Mouse (Mus musculus) hindbrain, postnatal 0 days (tissue): Measurements from ENCODE around the gene Tspan31. TPM values are rescaled to one million over a fixed set of nuclear protein-coding genes. Genes with fewer than 3 reads are reported as not detected.

ENCODE experiments used
- ATAC-seq: fragments of 200-750 bp; cut with Nextera tagmentation; 2 replicates; pipeline ENCODE4 v1.8.0; 2017; ENCODE audit warnings: mild to moderate bottlenecking, moderate TSS enrichment, moderate library complexity
- DNase-seq: peaks from one replicate; pipeline ENCODE4 v3.0.0-alpha.2; 2015; ENCODE audit warnings: low spot score
- H3K27ac ChIP-seq: fragments of 300-500 bp; sonication (generic); 2 replicates; pipeline ENCODE4 v1.5.1; 2014; ENCODE audit warnings: mild to moderate bottlenecking
- H3K27me3 ChIP-seq: fragments of 300-500 bp; sonication (generic); 2 replicates; pipeline ENCODE4 v1.6.1; 2014; ENCODE audit warnings: low read length, mixed read lengths; ENCODE audit not compliant: insufficient read depth
- H3K36me3 ChIP-seq: fragments of 300-500 bp; sonication (generic); 2 replicates; pipeline ENCODE4 v1.6.1; 2014; ENCODE audit warnings: low read length, mixed read lengths; ENCODE audit not compliant: insufficient read depth
- H3K4me1 ChIP-seq: fragments of 300-500 bp; sonication (generic); 2 replicates; pipeline ENCODE4 v1.6.1; 2014; ENCODE audit warnings: antibody characterized with exemption, low read length, mixed read lengths; ENCODE audit not compliant: insufficient read depth
- H3K4me2 ChIP-seq: fragments of 300-500 bp; sonication (generic); 2 replicates; pipeline ENCODE4 v1.6.1; 2014; ENCODE audit warnings: low read depth, mild to moderate bottlenecking, low read length, moderate library complexity, mixed read lengths
- H3K4me3 ChIP-seq: fragments of 300-500 bp; sonication (generic); 2 replicates; pipeline ENCODE4 v1.5.1; 2014; ENCODE audit warnings: low read length
- H3K9ac ChIP-seq: fragments of 300-500 bp; sonication (generic); replicated peaks from 2 replicates; pipeline ENCODE4 v1.6.1; 2014; ENCODE audit warnings: mild to moderate bottlenecking, low read length, moderate library complexity, mixed read lengths
- H3K9me3 ChIP-seq: fragments of 300-500 bp; sonication (generic); 2 replicates; pipeline ENCODE4 v1.6.1; 2016; ENCODE audit warnings: low read length, mixed read lengths
- CTCF ChIP-seq: IDR thresholded peaks from 2 replicates; pipeline ENCODE4 v1.5.1; 2016; ENCODE audit warnings: antibody characterized with exemption, control low read depth, low read depth
- WGBS: fragments of 180-500 bp; shearing (Covaris S2); extraction: QIAGEN DNeasy Blood & Tissue Kit; methylation state at CpG from one replicate; pipeline ENCODE4 v1.1.7; 2014; 5-methylcytosine and 5-hydroxymethylcytosine counted together
- polyA plus RNA-seq: library from polyadenylated mRNA; unstranded; fragments of >200 nt; fragmentation: Nextera tagmentation; extraction: Ambion mirVana; gene quantifications from 2 replicates; pipeline ENCODE4 v1.2.1, GENCODE M21; 2015
- total RNA-seq: library from RNA; depleted of rRNA; stranded (reverse); fragments of >200 nt; gene quantifications from 2 replicates; pipeline ENCODE4 v1.2.3, GENCODE M21; 2014; rRNA removed

Gene Tspan31
- total and polyA plus RNA-seq, 2 experiments from 2014 or later: 105 to 129 TPM

DNA sequence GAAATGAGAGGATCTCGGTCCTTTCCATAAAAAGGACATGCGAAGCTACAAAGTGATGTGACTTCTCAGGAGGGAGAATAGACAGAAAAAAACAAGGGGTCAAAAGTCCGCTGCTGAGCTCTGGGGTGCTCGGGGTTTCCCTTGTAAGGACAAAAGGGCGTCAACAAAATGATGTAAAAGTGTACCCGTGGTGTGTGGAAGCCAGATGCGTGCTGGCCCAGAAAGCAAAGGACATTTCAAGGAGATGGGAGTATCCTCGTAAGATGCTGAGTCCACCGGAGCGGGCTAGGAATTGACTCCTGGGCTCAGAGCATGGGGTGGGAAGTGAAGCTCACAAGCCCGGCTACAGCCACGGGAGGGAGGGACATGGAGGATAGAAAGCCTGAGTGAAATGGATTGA, 32.4 kb downstream of the Tspan31 start:
- H3K27me3 ChIP-seq: no peaks in the 10 kb centered on the region
- H3K9me3 ChIP-seq: no peaks in the 10 kb centered on the region
- 70% methylated on average over 12 of the region's 12 CpGs for WGBS
- no peak overlapping the region for H3K9ac ChIP-seq
- H3K27ac ChIP-seq: no peak overlapping the region
- DNase-seq: no peak
- TF ChIP-seq CTCF: no peak
- H3K4me1 ChIP-seq: no peaks in the 10 kb centered on the region
- no peaks in the 10 kb centered on the region for H3K36me3 ChIP-seq
- no peak overlapping the region for H3K4me3 ChIP-seq
- H3K4me2 ChIP-seq: no peak overlapping the region
- no peak for ATAC-seq

DNA sequence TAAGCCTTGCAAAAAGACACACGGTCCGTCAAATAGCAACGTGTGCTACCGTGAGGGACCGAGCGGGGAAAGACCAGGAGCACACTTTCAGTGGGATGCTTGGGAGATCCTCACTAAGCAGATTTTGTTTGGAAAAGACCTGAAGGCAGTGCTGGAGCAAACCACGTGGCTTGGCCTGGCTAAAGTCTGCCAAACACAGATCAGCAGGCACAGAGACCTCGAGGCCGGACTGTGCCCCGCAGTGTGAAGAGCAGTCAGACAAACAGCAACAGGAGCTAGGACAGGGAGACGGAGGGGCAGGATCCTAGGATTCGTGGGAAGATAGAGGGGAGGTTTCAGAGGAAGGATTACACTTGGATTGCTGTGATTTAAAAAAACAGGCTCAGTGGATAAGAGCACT, 33.8 kb downstream of the Tspan31 start:
- no peak overlapping the region for H3K4me3 ChIP-seq
- DNase-seq (no peak), ATAC-seq (no peak)
- H3K9me3 ChIP-seq: no peaks in the 10 kb centered on the region
- 81% methylated on average over 12 of the region's 12 CpGs for WGBS
- H3K27ac ChIP-seq: no peak overlapping the region
- no peak for TF ChIP-seq CTCF
- H3K9ac ChIP-seq: no peak overlapping the region
- no peaks in the 10 kb centered on the region for H3K4me1 ChIP-seq
- no peaks in the 10 kb centered on the region for H3K27me3 ChIP-seq
- no peaks in the 10 kb centered on the region for H3K36me3 ChIP-seq
- H3K4me2 ChIP-seq: no peak overlapping the region

DNA sequence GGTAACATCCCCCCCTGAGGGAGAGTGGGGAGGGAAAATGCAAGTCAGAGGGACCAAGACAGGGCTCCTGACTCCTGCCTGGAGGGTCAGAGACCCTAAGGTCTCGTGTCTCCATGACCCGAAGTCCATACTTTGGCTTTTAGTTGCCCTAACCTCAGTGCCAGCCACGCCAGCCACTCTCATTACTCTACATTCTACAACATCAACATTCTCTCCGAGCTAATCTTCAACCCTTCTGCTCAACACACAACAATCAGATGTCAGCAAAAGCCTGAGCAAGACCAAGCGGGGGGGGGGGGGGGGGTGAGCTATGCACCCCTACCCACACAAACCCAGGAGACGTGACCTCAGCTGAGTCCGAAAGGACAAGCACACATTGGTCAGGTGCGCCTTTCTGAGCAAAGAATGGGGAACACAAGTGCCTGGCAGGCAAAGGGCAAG, 36.7 kb downstream of the Tspan31 start:
- no peak for TF ChIP-seq CTCF
- H3K4me1 ChIP-seq: no peaks in the 10 kb centered on the region
- no peaks in the 10 kb centered on the region for H3K27me3 ChIP-seq
- no peak for DNase-seq
- 90% methylated on average over 8 of the region's 8 CpGs for WGBS
- H3K4me2 ChIP-seq: no peak overlapping the region
- H3K4me3 ChIP-seq: no peak overlapping the region
- H3K27ac ChIP-seq: no peak overlapping the region
- peaks cover 2% of the 10 kb centered on the region; the same call in 1 of the 2 replicates for H3K36me3 ChIP-seq
- no peak overlapping the region for H3K9ac ChIP-seq
- no peaks in the 10 kb centered on the region for H3K9me3 ChIP-seq
- ATAC-seq: no peak

DNA sequence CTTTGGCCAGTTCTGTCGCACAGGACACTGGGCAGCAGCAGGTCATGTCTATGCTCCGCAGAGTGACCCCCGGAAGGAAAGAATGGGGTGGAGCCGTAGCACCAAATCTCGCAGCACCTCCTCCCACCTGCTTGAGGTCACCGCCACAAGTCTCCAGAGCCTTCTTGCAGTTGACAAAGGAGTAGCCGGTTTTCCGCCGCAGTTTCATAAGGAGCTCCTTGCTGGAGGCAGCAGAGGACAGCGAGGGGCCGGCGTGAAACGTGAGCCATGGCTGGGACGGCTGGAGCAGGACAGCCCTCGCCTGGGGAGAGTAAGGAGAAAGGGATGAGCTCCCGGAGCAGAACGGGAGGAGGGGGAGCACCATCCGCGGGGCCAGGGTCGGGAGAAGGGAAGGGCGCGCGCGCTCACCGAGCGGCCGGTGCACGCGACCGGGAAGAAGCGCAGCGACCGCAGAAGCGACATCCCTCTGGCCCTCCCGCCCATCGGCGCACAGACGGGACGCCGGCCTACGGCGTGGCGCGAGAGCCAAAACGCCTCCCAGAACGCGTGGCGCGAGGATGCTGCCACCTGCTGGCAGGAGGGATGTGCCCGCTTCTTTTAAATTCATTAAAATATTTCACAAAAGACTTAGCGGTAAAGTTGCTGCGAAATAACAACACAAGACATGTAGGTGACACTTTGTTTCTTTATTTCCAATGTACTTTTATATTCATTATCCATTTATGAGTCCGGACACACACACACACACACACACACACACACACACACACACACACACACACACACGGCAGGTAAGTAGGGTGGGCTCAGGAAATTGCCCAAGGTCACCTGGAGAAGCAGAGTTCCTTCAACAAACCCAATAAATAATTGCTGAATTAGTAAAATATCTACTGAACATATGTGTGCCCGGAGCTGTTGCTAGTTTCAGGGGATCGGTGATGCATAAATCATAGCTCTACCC, 39.4 kb downstream of the Tspan31 start, which contains the start of gene Tsfm:
Tsfm (minus strand) TSS at position 505 of the 961 bp plus-strand sequence.
- DNase-seq (peak; percentile 97), ATAC-seq (peak; percentile 91)
- Histone ChIP-seq H3K27ac (peak within 1 kb of the TSS; percentile 80), H3K4me1 (no peaks in the 10 kb centered on the region), H3K4me3 (peak within 1 kb of the TSS; percentile 89), H3K4me2 (peak within 1 kb of the TSS; percentile 96), H3K9me3 (no peaks in the 10 kb centered on the region), H3K36me3 (peaks cover 15% of the 10 kb centered on the region; the same call in 1 of the 2 replicates), H3K9ac (peak within 1 kb of the TSS; percentile 90), H3K27me3 (no peaks in the 10 kb centered on the region)
- TF ChIP-seq CTCF: peak; percentile 93
- 5% methylated on average over 56 of the region's 56 CpGs for WGBS

DNA sequence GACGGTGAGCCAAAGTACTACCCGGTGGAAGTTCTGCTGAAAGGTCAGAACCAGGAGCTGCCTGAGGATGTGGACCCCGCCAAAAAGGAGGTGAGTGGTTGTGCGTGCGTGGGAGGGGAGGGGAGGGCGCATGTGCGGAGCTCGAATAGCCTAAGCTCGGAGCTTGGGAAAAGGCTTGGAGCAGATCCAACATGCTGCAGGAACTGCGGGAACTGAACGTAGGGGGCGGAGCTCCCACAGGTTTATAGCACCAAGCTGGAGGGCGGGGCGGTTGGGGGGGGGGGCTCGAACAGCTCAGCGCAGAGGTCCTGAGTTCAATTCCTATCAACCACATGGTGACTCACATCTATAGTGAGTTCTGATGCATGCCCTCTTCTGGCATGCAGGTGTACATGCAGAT, 51.6 kb downstream of the Tspan31 start:
- no peaks in the 10 kb centered on the region for H3K27me3 ChIP-seq
- H3K4me2 ChIP-seq: no peak overlapping the region
- H3K36me3 ChIP-seq: peaks cover 10% of the 10 kb centered on the region; the same call in 1 of the 2 replicates
- no peak overlapping the region for H3K27ac ChIP-seq
- no peak overlapping the region for H3K9ac ChIP-seq
- H3K4me1 ChIP-seq: no peaks in the 10 kb centered on the region
- WGBS: 67% methylated on average over 16 of the region's 16 CpGs
- DNase-seq: no peak
- H3K9me3 ChIP-seq: no peaks in the 10 kb centered on the region
- no peak for ATAC-seq
- TF ChIP-seq CTCF: no peak
- no peak overlapping the region for H3K4me3 ChIP-seq

Other genes starting within 250 kb of the Tspan31 start
- 12.5 and 14.3 TPM in 2 replicates for gene Atp23, start 168.9 kb downstream of the Tspan31 start, total RNA-seq
- 19.1 and 20.2 TPM in 2 replicates for gene Atp23, start 168.9 kb downstream of the Tspan31 start, polyA plus RNA-seq
- 64.5 and 64.7 TPM in 2 replicates for gene Ctdsp2, start 91.5 kb downstream of the Tspan31 start, total RNA-seq
- 15.0 and 16.7 TPM in 2 replicates for gene Ctdsp2, start 91.5 kb downstream of the Tspan31 start, polyA plus RNA-seq
- 0.52 and 1.3 TPM in 2 replicates for gene Avil, start 69.6 kb downstream of the Tspan31 start, total RNA-seq
- 0.98 and 1.4 TPM in 2 replicates for gene Avil, start 69.6 kb downstream of the Tspan31 start, polyA plus RNA-seq
- 31.4 and 49.0 TPM in 2 replicates for gene Tsfm, start 39.4 kb downstream of the Tspan31 start, total RNA-seq
- gene Tsfm, start 39.4 kb downstream of the Tspan31 start, polyA plus RNA-seq: 62.4 and 62.7 TPM in 2 replicates
- 9.3 and 10.0 TPM in 2 replicates for gene Mettl1, start 28.9 kb downstream of the Tspan31 start, total RNA-seq
- 23.8 and 23.9 TPM in 2 replicates for gene Mettl1, start 28.9 kb downstream of the Tspan31 start, polyA plus RNA-seq
- 0.31 TPM in 1 of 2 replicates, not detected in the other for gene Eef1akmt3, start 28.8 kb downstream of the Tspan31 start, total RNA-seq
- 0.19 TPM in 2 replicates for gene Eef1akmt3, start 28.8 kb downstream of the Tspan31 start, polyA plus RNA-seq
- gene Cyp27b1, start 22.0 kb downstream of the Tspan31 start, total RNA-seq: 0.26 and 0.58 TPM in 2 replicates
- not detected in 2 replicates for gene Cyp27b1, start 22.0 kb downstream of the Tspan31 start, polyA plus RNA-seq
- 78.3 and 80.1 TPM in 2 replicates for gene March9, start 10.1 kb downstream of the Tspan31 start, total RNA-seq
- gene March9, start 10.1 kb downstream of the Tspan31 start, polyA plus RNA-seq: 6.7 and 7.0 TPM in 2 replicates
- gene Cdk4, start 6.7 kb downstream of the Tspan31 start, total RNA-seq: 483 and 524 TPM in 2 replicates
- 519 and 563 TPM in 2 replicates for gene Cdk4, start 6.7 kb downstream of the Tspan31 start, polyA plus RNA-seq
- 229 and 238 TPM in 2 replicates for gene Agap2, start 5.0 kb upstream of the Tspan31 start, total RNA-seq
- gene Agap2, start 5.0 kb upstream of the Tspan31 start, polyA plus RNA-seq: 4.1 and 4.9 TPM in 2 replicates
- 118 and 119 TPM in 2 replicates for gene Os9, start 50.9 kb upstream of the Tspan31 start, total RNA-seq
- gene Os9, start 50.9 kb upstream of the Tspan31 start, polyA plus RNA-seq: 128 and 129 TPM in 2 replicates
- gene B4galnt1, start 95.0 kb upstream of the Tspan31 start, total RNA-seq: 111 and 112 TPM in 2 replicates
- 56.7 and 65.3 TPM in 2 replicates for gene B4galnt1, start 95.0 kb upstream of the Tspan31 start, polyA plus RNA-seq
- 0.31 TPM in 1 of 2 replicates, not detected in the other for gene Slc26a10, start 110.4 kb upstream of the Tspan31 start, total RNA-seq
- 0.79 and 1.1 TPM in 2 replicates for gene Slc26a10, start 110.4 kb upstream of the Tspan31 start, polyA plus RNA-seq
- gene Arhgef25, start 119.8 kb upstream of the Tspan31 start, total RNA-seq: 61.0 and 65.4 TPM in 2 replicates
- 20.3 and 21.6 TPM in 2 replicates for gene Arhgef25, start 119.8 kb upstream of the Tspan31 start, polyA plus RNA-seq
- 233 and 240 TPM in 2 replicates for gene Dtx3, start 125.5 kb upstream of the Tspan31 start, total RNA-seq
- 170 and 185 TPM in 2 replicates for gene Dtx3, start 125.5 kb upstream of the Tspan31 start, polyA plus RNA-seq
- 18.3 and 22.8 TPM in 2 replicates for gene Pip4k2c, start 141.3 kb upstream of the Tspan31 start, total RNA-seq
- 19.9 and 20.2 TPM in 2 replicates for gene Pip4k2c, start 141.3 kb upstream of the Tspan31 start, polyA plus RNA-seq
- gene Kif5a, start 193.1 kb upstream of the Tspan31 start, total RNA-seq: 231 and 249 TPM in 2 replicates
- gene Kif5a, start 193.1 kb upstream of the Tspan31 start, polyA plus RNA-seq: 98.4 and 103 TPM in 2 replicates
- 314 and 348 TPM in 2 replicates for gene Dctn2, start 196.1 kb upstream of the Tspan31 start, total RNA-seq
- gene Dctn2, start 196.1 kb upstream of the Tspan31 start, polyA plus RNA-seq: 319 and 323 TPM in 2 replicates
- 8.1 and 11.2 TPM in 2 replicates for gene Mbd6, start 218.8 kb upstream of the Tspan31 start, total RNA-seq
- gene Mbd6, start 218.8 kb upstream of the Tspan31 start, polyA plus RNA-seq: 8.3 and 11.5 TPM in 2 replicates
- 74.4 and 90.4 TPM in 2 replicates for gene Mars, start 241.5 kb upstream of the Tspan31 start, total RNA-seq
- gene Mars, start 241.5 kb upstream of the Tspan31 start, polyA plus RNA-seq: 104 TPM in 2 replicates